Mouse (Mus musculus) heart, postnatal 0 days (tissue): ENCODE data around the gene Sh2b2. TPM values are rescaled to one million over a fixed set of nuclear protein-coding genes. Genes with fewer than 3 reads are reported as not detected.

Source experiments
- ATAC-seq: fragments of 200-750 bp; cut with Nextera tagmentation; 2 replicates; pipeline ENCODE4 v1.8.0; 2017; ENCODE audit warnings: low read depth, moderate number of reproducible peaks, moderate library complexity; ENCODE audit not compliant: insufficient read depth
- DNase-seq: peaks from one replicate; pipeline ENCODE4 v3.0.0-alpha.2; 2016; ENCODE audit warnings: low spot score
- H3K27ac ChIP-seq: fragments of 300-500 bp; sonication (generic); 2 replicates; pipeline ENCODE4 v1.5.1; 2014; ENCODE audit warnings: low read depth, mild to moderate bottlenecking
- H3K27me3 ChIP-seq: fragments of 300-500 bp; sonication (generic); 2 replicates; pipeline ENCODE4 v1.6.1; 2014; ENCODE audit warnings: low read length, mixed read lengths; ENCODE audit not compliant: control insufficient read depth, insufficient read depth
- H3K36me3 ChIP-seq: fragments of 300-500 bp; sonication (generic); replicated peaks from 2 replicates; pipeline ENCODE4 v1.6.1; 2014; ENCODE audit warnings: low read length, mixed read lengths; ENCODE audit not compliant: control insufficient read depth, insufficient read depth
- H3K4me1 ChIP-seq: fragments of 300-500 bp; sonication (generic); 2 replicates; pipeline ENCODE4 v1.6.1; 2014; ENCODE audit warnings: antibody characterized with exemption; ENCODE audit not compliant: control insufficient read depth, insufficient read depth
- H3K4me2 ChIP-seq: fragments of 300-500 bp; sonication (generic); 2 replicates; pipeline ENCODE4 v1.6.1; 2014; ENCODE audit warnings: low read depth, mild to moderate bottlenecking, low read length, moderate library complexity
- H3K4me3 ChIP-seq: fragments of 300-500 bp; sonication (generic); 2 replicates; pipeline ENCODE4 v1.5.1; 2014; ENCODE audit warnings: low read depth, low read length
- H3K9ac ChIP-seq: fragments of 300-500 bp; sonication (generic); replicated peaks from 2 replicates; pipeline ENCODE4 v1.6.1; 2014; ENCODE audit warnings: low read depth, low read length, mixed read lengths
- H3K9me3 ChIP-seq: fragments of 300-500 bp; sonication (generic); replicated peaks from 2 replicates; pipeline ENCODE4 v1.6.1; 2016; ENCODE audit warnings: low read length; ENCODE audit not compliant: control insufficient read depth
- CTCF ChIP-seq: IDR thresholded peaks from 2 replicates; pipeline ENCODE4 v1.5.1; 2016; ENCODE audit warnings: antibody characterized with exemption, control low read depth, low read depth
- EP300 ChIP-seq: IDR thresholded peaks from 2 replicates; pipeline ENCODE4 v1.6.1; 2016; ENCODE audit warnings: antibody characterized with exemption, low read depth
- WGBS: fragments of 180-500 bp; shearing (Covaris S2); extraction: QIAGEN DNeasy Blood & Tissue Kit; methylation state at CpG from one replicate; pipeline ENCODE4 v1.1.7; 2014; 5-methylcytosine and 5-hydroxymethylcytosine counted together
- polyA plus RNA-seq: library from polyadenylated mRNA; unstranded; fragments of >200 nt; fragmentation: Nextera tagmentation; extraction: Ambion mirVana; gene quantifications from 2 replicates; pipeline ENCODE4 v1.2.1, GENCODE M21; 2015
- total RNA-seq: library from RNA; depleted of rRNA; stranded (reverse); fragments of >200 nt; gene quantifications from 2 replicates; pipeline ENCODE4 v1.2.3, GENCODE M21; 2014; ENCODE audit warnings: low replicate concordance

Sh2b2 gene
- total and polyA plus RNA-seq, 2 experiments from 2014 or later: 0.41 to 2.0 TPM

DNA sequence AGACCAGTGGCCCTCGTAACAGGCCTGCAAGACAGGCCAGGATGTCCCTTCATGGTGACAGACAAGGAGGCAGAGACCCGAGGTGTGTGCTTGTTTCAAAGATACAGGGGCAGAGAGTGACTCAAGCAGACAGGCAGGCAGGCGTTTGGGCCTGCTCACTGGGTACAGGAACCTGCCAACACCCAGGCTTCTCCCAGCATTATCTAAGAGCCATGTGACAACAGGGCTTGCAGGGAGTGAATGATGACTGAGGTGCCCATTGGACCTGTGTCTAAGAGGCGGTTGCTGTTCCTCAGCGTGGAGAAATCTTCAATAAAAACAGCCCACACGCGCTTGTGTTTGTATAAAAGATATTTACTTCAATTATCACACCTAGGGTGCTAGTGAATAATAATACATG lies 19.7 kb upstream of the Sh2b2 start:
- Histone ChIP-seq H3K4me2 (no peak overlapping the region), H3K27me3 (no peaks in the 10 kb centered on the region), H3K4me3 (no peak overlapping the region), H3K9me3 (no peaks in the 10 kb centered on the region), H3K27ac (no peak overlapping the region), H3K36me3 (no peaks in the 10 kb centered on the region), H3K9ac (no peak overlapping the region), H3K4me1 (no peaks in the 10 kb centered on the region)
- WGBS: 55% methylated on average over 7 of the region's 7 CpGs
- no peak for DNase-seq
- no peak for ATAC-seq
- no peak for TF ChIP-seq CTCF
- TF ChIP-seq EP300: no peak

GRCm38 (mm10) chr5:136263342-136263741 lies 17.0 kb upstream of the Sh2b2 start:
- H3K36me3 ChIP-seq: no peaks in the 10 kb centered on the region
- H3K27me3 ChIP-seq: no peaks in the 10 kb centered on the region
- no peak for TF ChIP-seq CTCF
- no peak for TF ChIP-seq EP300
- WGBS: 66% methylated on average over 4 of the region's 4 CpGs
- H3K27ac ChIP-seq: no peak overlapping the region
- no peak overlapping the region for H3K9ac ChIP-seq
- ATAC-seq (no peak), DNase-seq (no peak)
- no peak overlapping the region for H3K4me2 ChIP-seq
- H3K9me3 ChIP-seq: no peaks in the 10 kb centered on the region
- H3K4me1 ChIP-seq: no peaks in the 10 kb centered on the region
- no peak overlapping the region for H3K4me3 ChIP-seq

DNA sequence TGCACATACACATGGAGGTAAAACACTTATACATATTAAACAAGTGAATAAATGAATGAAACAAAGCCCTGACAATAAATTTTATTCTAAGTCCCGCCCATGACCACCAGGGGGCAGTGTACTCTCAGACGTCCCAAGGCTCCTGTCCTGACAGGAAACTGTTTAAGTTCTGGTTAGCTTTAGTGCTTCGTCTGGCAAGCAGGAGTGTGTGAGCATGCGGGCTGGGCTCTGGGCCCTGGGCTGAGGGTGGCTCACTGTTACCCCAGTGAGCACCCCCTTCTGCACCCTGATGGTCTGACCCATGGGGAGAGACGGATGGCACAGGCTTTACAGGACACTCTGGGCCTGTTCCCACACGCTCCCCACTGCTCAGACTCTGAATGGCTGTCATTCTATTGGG lies 12.6 kb upstream of the Sh2b2 start:
- Histone ChIP-seq H3K9me3 (no peaks in the 10 kb centered on the region), H3K9ac (no peak overlapping the region), H3K36me3 (peaks cover 11% of the 10 kb centered on the region; the same call in 1 of the 2 replicates), H3K27ac (no peak overlapping the region), H3K4me2 (no peak overlapping the region), H3K4me3 (no peak overlapping the region), H3K4me1 (no peaks in the 10 kb centered on the region), H3K27me3 (no peaks in the 10 kb centered on the region)
- TF ChIP-seq CTCF (peak; percentile 77), EP300 (no peak)
- 28% methylated on average over 6 of the region's 6 CpGs for WGBS
- peak; percentile 59; the same call in 1 of the 2 replicates for ATAC-seq
- peak; percentile 83 for DNase-seq

DNA sequence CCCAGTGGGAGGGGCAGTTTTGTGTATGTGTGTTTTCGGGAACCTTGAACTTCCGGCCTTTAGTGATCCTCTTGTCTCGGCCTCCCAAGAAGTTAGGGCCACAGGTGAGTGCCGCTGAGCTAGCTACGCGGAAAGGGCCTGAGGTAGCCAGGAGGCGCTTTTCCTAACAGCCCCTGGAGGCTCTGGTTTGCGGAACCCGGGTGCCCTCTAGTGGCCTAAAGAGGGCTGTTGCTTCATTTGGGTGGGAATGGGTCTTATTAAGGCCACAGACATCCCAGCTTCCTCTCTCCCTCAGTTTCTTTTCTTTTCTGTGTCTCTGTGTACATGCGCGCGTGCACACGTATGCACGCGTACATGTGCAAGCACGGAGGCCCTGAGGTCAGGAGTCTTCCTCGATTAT lies 6.5 kb upstream of the Sh2b2 start:
- H3K4me3 ChIP-seq: no peak overlapping the region
- no peaks in the 10 kb centered on the region for H3K4me1 ChIP-seq
- H3K9ac ChIP-seq: no peak overlapping the region
- H3K27me3 ChIP-seq: no peaks in the 10 kb centered on the region
- peak; percentile 62 for ATAC-seq
- H3K27ac ChIP-seq: no peak overlapping the region
- DNase-seq: peak; percentile 62
- H3K9me3 ChIP-seq: no peaks in the 10 kb centered on the region
- 11% methylated on average over 17 of the region's 17 CpGs for WGBS
- H3K4me2 ChIP-seq: no peak overlapping the region
- TF ChIP-seq CTCF: peak; percentile 91
- TF ChIP-seq EP300: no peak
- H3K36me3 ChIP-seq: peaks cover 11% of the 10 kb centered on the region; the same call in 1 of the 2 replicates

- Histone ChIP-seq H3K4me3 (no peak overlapping the region), H3K27ac (no peak overlapping the region), H3K27me3 (no peaks in the 10 kb centered on the region), H3K4me1 (no peaks in the 10 kb centered on the region), H3K9me3 (no peaks in the 10 kb centered on the region), H3K9ac (no peak overlapping the region), H3K36me3 (no peaks in the 10 kb centered on the region; the same call in 1 of the 2 replicates), H3K4me2 (no peak overlapping the region)
- TF ChIP-seq CTCF (peak; percentile 32), EP300 (no peak)
- ATAC-seq (no peak), DNase-seq (no peak)
- 51% methylated on average over 7 of the region's 7 CpGs for WGBS
Measured at GRCm38 (mm10) chr5:136251004-136251403, 4.6 kb upstream of the Sh2b2 start.

DNA sequence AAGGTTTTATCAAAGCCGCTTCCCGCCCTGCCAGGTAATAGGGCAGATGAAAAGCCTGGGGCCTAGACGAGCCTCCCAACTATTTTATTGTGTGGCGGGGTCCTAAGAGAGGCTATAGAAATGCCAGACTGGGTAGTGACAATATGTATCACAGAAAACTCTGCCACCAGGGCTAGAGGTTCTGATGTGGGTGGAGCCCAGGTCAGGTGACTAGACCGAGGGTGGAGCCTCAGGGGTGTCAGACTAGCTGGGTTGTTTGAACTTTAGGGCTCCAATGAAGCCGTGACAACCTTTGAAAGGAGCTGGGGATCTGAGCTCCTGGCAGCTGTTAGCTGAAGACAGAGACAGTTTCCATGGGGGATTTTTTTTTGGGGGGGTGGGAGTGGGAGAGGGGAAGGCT lies 2.1 kb upstream of the Sh2b2 start:
- no peak for TF ChIP-seq EP300
- no peak for TF ChIP-seq CTCF
- no peak overlapping the region for H3K9ac ChIP-seq
- H3K9me3 ChIP-seq: no peaks in the 10 kb centered on the region
- ATAC-seq: no peak
- H3K36me3 ChIP-seq: no peaks in the 10 kb centered on the region; the same call in 1 of the 2 replicates
- no peak overlapping the region for H3K27ac ChIP-seq
- no peak for DNase-seq
- H3K4me2 ChIP-seq: no peak overlapping the region
- H3K4me3 ChIP-seq: no peak overlapping the region
- H3K4me1 ChIP-seq: peaks cover 8% of the 10 kb centered on the region; the same call in 1 of the 2 replicates
- 77% methylated on average over 6 of the region's 6 CpGs for WGBS
- peaks cover 8% of the 10 kb centered on the region; the same call in 1 of the 2 replicates for H3K27me3 ChIP-seq
